Mouse (Mus musculus) embryonic stem cell, embryonic (primary cell): Measurements from ENCODE around the gene Epha4.

Experiments
- CTCF ChIA-PET, 4 experiments: fragments of 300-600 bp in 2 of 4; fragments of 350-600 bp in 2 of 4; sonication (Branson Sonifier 250); formaldehyde crosslinking; loops; one replicate each; lab custom pipeline; 2022; ENCODE audit warnings: inconsistent platforms in 2 of 4; lab: Charles Lee
- POLR2A ChIA-PET, 4 experiments: fragments of 300-600 bp in 2 of 4; fragments of 350-600 bp in 2 of 4; sonication (Branson Sonifier 250); formaldehyde crosslinking; loops; one replicate each; lab custom pipeline; 2022; ENCODE audit warnings: antibody characterized with exemption in 4 of 4, inconsistent platforms in 1 of 4; lab: Charles Lee

The Epha4 gene

GRCm38 (mm10) chr1:77515651-77515981, 728 bp upstream of the Epha4 start:
- POLR2A ChIA-PET: interaction anchor here (0.5 to 5.5 kb wide), 121 partner anchors 9 to 1599 kb away, joined by 3 to 276 read pairs (median 5); no protein-coding TSS in a partner anchor
- CTCF ChIA-PET: interaction anchor here in 3 of 4 experiments (0.6 to 1.9 kb wide), 12 partner anchors 12 to 1862 kb away, joined by 3 to 6 read pairs (median 3); no protein-coding TSS in a partner anchor

GRCm38 (mm10) chr1:77514325-77514962, 444 bp downstream of the Epha4 start:
- ChIA-PET CTCF (interaction anchor here in 2 of 4 experiments (0.6 to 1.9 kb wide), 4 partner anchors 18 to 1356 kb away, joined by 3 to 6 read pairs (median 5); no protein-coding TSS in a partner anchor), POLR2A (interaction anchor here (0.5 to 5.5 kb wide), 120 partner anchors 10 to 1598 kb away, joined by 3 to 276 read pairs (median 5); no protein-coding TSS in a partner anchor)

DNA sequence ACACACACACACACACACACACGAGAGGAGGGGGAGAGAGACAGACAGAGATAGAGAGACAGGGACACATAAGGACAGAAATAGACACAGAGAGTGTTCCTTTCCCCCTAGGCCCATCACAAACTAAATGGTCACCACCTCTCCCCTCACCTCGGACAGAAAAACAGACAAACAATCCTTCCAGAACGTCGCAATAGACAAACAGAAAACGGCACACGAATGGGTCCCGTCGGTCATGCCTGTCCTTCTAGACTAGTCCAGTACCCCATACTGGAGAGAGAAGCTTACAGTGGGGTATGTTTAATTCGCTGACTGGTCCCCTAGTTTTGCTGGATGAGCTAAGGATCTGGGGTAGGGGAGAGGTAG, 946 bp downstream of the Epha4 start:
- POLR2A ChIA-PET: interaction anchor here (0.5 to 5.5 kb wide), 62 partner anchors 8 to 1958 kb away, joined by 3 to 276 read pairs (median 6); no protein-coding TSS in a partner anchor
- CTCF ChIA-PET: interaction anchor here in 3 of 4 experiments (0.6 to 1.2 kb wide), 3 partner anchors 17 to 1356 kb away, joined by 3 to 5 read pairs (median 3); no protein-coding TSS in a partner anchor

DNA sequence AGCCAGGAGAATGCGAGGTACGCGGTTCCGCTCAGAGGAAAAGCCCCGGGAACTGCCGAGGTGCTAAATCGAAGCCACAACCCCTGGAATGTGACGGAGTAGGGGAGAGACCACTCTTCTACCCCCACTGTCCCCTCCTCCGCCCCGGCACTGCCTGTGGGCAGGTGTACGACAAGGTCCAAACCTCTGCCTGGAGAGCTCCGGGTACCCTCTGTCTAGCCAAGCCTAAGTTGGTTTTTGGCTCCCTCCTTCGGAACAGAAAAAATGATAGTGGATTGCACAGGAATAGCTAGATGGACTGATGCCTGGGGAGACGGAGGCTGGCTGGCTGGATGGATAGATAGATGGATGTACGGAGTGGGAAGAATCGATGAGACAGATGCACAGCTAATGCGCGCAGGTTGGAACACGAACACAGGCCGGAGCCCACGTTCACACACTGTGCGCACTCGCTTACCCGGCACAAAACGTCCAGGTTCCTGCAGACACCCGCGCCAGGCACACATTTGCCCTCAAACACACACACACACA, 1.4 kb downstream of the Epha4 start:
- CTCF ChIA-PET: interaction anchor here in 2 of 4 experiments (0.9 to 1.2 kb wide), 2 partner anchors 17 to 66 kb away, joined by 3 read pairs; no protein-coding TSS in a partner anchor
- POLR2A ChIA-PET: interaction anchor here in 3 of 4 experiments (0.6 to 5.5 kb wide), 40 partner anchors 8 to 1957 kb away, joined by 3 to 276 read pairs (median 8); no protein-coding TSS in a partner anchor

DNA sequence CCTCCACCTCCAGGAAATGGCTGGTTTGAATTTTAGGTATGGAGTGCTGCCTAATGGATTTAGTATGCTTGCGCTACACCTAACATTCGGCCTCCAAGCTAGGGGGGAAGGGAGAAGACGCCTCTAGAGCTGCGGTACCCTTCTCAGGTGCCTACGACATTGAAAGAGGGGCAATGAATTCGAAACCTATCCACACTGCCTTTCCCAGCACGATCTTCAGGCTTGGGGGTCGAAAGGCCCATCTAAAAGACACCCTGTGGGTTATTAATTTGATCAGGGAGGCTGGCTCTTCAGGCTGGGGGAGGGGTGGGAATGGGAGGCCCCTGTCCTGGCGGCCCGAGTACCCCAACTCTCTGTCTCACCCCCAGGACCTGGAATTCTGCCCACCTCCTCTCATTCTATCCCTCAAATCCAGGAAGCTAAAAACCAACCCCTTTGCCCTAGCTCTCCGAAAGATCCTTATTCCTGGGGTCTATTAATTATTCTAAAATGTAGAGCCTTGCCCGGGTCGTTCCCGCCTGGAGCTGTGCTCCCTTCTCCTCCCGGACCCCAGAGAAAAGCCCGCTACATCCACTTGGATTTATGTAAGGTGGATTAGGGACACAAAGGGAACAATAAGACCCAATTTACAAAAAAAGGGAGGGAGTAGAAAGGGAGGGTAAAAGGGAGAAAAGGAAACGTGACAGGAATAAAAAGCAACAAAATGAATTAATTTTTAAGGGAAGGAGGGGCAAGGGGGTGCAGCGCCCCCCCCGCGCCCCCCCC, 2.3 kb downstream of the Epha4 start:
- ChIA-PET CTCF (interaction anchor here in 2 of 4 experiments (1.0 to 1.2 kb wide), 2 partner anchors 13 to 16 kb away, joined by 3 read pairs; no protein-coding TSS in a partner anchor), POLR2A (interaction anchor here in 3 of 4 experiments (0.7 to 5.5 kb wide), 26 partner anchors 8 to 607 kb away, joined by 3 to 276 read pairs (median 5); no protein-coding TSS in a partner anchor)

DNA sequence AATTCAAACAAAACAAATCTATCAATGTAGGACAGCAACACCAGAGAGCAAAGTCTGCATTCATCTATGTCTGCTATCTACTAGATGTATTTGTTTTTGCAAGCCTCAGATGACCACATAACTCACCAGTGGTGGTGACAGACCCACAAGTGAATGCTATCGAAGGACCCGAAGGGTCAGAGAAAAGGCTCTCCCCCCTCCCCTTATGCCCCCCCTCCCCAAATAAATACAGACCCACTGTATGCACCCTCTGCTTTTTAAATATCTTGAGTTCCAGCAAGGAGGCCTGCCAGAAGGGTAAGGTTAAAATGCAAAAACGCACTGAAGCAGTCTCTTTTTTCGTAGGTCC, 2.9 kb downstream of the Epha4 start:
- ChIA-PET POLR2A (interaction anchor here in 2 of 4 experiments (1.2 to 5.5 kb wide), 12 partner anchors 7 to 123 kb away, joined by 3 to 276 read pairs (median 22); no protein-coding TSS in a partner anchor), CTCF (interaction anchor here in 1 of 4 experiments (1.0 kb wide), 1 partner anchor 12 kb away, joined by 3 read pairs; no protein-coding TSS in a partner anchor)

GRCm38 (mm10) chr1:77511372-77512058, 3.4 kb downstream of the Epha4 start:
- ChIA-PET POLR2A (interaction anchor here in 2 of 4 experiments (0.6 to 5.5 kb wide), 10 partner anchors 12 to 111 kb away, joined by 3 to 276 read pairs (median 4); no protein-coding TSS in a partner anchor), CTCF (interaction anchor here in 1 of 4 experiments (1.0 kb wide), 1 partner anchor 12 kb away, joined by 3 read pairs; no protein-coding TSS in a partner anchor)

- ChIA-PET CTCF (no interaction called here), POLR2A (interaction anchor here in 2 of 4 experiments (0.7 to 1.8 kb wide), 6 partner anchors 11 to 104 kb away, joined by 3 to 7 read pairs (median 4); no protein-coding TSS in a partner anchor)
These were observed 4.3 kb downstream of the Epha4 start for GRCm38 (mm10) chr1:77510623-77511022.

DNA sequence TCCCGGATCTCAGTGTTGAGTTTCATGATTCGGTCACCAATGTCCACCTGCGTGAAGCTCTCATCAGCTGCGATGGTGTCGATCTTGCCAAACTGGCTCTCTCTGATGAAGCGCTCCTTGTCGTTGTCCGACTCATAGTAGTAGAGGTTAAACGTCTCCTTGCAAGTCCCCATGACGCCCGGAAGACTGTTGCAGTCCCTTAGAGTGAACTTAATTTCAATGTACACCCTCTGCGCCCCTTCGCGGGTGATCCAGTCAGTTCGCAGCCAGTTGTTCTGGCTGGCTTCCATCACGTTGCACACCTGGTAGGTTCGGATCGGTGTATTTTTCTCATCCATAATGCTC, 8.1 kb downstream of the Epha4 start:
- ChIA-PET POLR2A (interaction anchor here in 2 of 4 experiments (1.1 to 10.5 kb wide), 4 partner anchors 8 to 77 kb away, joined by 3 to 144 read pairs (median 102); partner anchors contain the start of gene Epha4 (in 2 of the 2)), CTCF (no interaction called here)

DNA sequence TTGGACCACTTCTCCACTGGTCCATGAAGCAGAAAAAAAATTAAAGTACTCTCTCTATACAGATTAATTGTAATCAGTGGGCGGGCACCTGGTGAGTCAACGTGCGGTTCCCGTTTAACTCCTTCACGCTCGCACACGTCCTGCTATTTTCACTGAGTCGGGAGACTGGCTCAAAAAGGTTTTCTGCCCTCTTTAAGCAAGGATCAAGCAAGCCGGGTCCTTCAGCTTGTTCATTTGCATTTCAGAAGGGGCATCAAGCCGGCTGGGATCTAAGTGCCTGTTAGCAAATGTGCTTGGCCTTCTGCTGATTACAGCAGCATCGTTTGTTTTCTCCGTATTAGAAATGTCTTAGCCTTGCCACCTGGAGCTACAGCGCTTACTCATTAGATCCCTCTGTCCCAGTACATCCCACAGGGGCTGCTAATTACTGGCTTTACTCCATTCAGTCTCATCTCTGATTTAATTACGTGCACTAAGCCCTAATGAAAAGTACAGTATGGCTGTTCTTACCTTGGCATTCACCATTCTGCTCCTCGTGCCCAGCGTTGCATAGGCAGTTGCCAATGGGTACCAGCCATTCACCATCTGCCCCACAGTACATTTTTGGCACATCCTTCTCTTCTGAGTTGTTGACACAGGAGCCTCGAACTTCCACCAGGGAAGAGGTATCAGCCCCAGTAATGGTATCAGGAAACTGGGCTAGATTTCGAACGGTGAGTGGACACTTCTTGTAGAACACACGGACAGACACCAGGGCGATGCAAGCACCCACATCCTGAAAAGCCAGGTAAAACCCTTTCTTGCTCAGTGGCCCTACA, 8.6 kb downstream of the Epha4 start:
- CTCF ChIA-PET: no interaction called here
- POLR2A ChIA-PET: interaction anchor here in 3 of 4 experiments (0.5 to 10.5 kb wide), 16 partner anchors 7 to 135 kb away, joined by 3 to 144 read pairs (median 6); partner anchors contain the start of gene Epha4 (in 3 of the 3)

DNA sequence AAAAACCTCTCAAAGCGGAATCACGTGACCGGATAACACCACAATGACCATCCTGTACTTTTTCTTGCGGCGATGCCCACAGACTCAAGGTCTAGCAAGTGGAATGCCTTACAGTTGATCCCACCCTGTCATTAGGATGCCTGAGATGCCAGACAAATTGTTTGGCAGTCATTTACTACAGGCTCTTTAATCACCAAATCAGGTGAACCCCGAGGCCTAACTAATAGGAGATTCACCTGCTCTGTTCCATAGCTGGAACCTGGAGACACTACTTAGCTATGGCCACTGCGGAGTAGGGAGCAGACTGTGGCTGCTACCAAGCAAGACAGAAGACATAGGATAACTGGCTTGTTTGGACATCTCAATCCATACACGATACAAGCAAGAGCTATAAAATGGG, 9.6 kb downstream of the Epha4 start:
- POLR2A ChIA-PET: interaction anchor here in 3 of 4 experiments (0.6 to 10.5 kb wide), 22 partner anchors 8 to 134 kb away, joined by 3 to 144 read pairs (median 6); partner anchors contain the start of gene Epha4 (in 3 of the 3)
- CTCF ChIA-PET: no interaction called here

DNA sequence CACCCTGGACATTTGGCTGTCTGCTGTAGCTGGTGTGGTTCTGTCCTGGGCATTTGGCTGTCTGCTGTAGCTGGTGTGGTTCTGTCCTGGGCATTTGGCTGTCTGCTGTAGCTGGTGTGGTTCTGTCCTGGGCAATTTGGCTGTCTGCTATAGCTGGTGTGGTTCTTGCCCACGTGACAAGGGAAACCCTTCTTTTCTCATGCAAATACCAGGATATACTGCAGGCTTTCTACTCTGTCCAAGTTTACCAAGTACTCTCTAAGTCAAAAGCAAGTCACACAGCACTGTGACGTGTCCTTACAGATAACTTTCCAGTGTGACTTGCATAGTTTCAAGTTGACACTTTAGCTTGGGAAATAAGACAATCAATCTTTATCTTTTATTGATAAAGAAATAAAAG, 10.1 kb downstream of the Epha4 start:
- POLR2A ChIA-PET: interaction anchor here in 3 of 4 experiments (0.7 to 10.5 kb wide), 24 partner anchors 8 to 134 kb away, joined by 3 to 144 read pairs (median 5); partner anchors contain the start of gene Epha4 (in 3 of the 3)
- CTCF ChIA-PET: interaction anchor here in 1 of 4 experiments (1.5 kb wide), 1 partner anchor 11 kb away, joined by 3 read pairs; no protein-coding TSS in a partner anchor

- CTCF ChIA-PET: interaction anchor here in 2 of 4 experiments (0.6 to 1.5 kb wide), 2 partner anchors 12 to 161 kb away, joined by 3 read pairs; no protein-coding TSS in a partner anchor
- POLR2A ChIA-PET: interaction anchor here in 3 of 4 experiments (1.0 to 10.5 kb wide), 15 partner anchors 10 to 67 kb away, joined by 3 to 144 read pairs (median 5); partner anchors contain the start of gene Epha4 (in 3 of the 3)
These were observed 11.1 kb downstream of the Epha4 start for GRCm38 (mm10) chr1:77503711-77504181.

DNA sequence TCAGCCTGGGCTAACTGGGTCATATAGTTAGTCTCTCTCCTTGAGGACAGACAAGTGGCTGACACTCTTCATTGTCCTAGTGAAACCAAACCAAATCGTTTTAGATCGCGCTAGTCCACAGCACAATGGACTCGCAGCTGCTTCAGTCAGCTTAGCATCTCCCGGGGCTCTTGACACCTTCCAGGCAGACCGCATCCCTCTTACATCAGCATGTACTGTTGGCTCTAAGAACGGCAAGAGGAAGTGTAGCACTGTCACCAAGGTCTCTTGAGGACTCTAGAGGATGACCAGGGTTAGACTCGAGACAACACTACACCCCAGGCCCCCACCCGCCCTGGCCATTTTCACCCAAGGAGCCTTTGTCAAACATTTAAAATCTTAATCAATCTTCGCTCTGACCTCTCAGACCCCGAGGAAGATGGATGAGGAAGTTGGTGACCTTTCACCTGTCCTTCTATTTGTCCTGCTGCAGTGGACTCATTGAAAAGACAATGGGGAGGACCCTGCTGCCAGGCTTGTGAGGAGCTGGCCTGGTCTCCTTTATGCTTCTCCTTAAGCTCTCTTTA, 12.3 kb downstream of the Epha4 start:
- ChIA-PET CTCF (interaction anchor here in 1 of 4 experiments (1.0 kb wide), 1 partner anchor 441 kb away, joined by 3 read pairs; no protein-coding TSS in a partner anchor), POLR2A (interaction anchor here (0.5 to 10.5 kb wide), 24 partner anchors 9 to 398 kb away, joined by 3 to 144 read pairs (median 4); partner anchors contain the start of gene Epha4 (in 3 of the 4))

DNA sequence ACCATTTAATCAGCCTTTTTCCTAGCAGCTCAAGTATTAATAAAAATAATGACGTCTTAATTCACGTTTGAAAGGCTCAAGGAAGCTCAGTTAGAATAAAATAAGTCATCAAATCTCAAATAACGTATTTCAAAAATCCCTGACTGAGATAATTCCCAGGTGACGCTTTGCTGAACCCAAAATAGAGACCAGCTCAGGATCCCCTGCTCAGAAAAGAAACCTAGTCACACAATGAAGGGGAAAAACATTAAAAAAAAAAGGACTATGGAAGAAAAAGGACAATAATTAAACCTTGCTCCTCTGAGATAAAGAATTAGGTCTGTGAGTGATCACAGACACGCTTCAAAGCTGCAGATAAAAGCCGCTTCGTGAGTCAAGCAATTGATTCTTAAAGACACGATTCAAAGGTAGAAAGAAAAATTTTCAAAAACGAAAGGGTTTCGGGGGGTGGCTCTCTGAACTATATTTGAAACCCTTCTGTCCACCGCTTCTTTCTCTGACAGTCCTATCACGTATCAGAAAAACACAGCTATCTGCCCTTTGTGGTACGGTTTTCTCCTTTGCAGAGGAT, 13.4 kb downstream of the Epha4 start:
- ChIA-PET POLR2A (interaction anchor here in 2 of 4 experiments (0.7 to 10.5 kb wide), 14 partner anchors 8 to 128 kb away, joined by 3 to 144 read pairs (median 7); partner anchors contain the start of gene Epha4 (in 2 of the 2)), CTCF (interaction anchor here in 1 of 4 experiments (1.0 kb wide), 1 partner anchor 442 kb away, joined by 3 read pairs; no protein-coding TSS in a partner anchor)
